ENCODE assay signal across 11 mouse cellular contexts in genomic region chr17:3369631-3370030, GRCm38 (mm10). TPM values are rescaled to one million over a fixed set of nuclear protein-coding genes. Genes with fewer than 3 reads are reported as not detected.
DNase-seq lines count a peak whose midpoint lies in the region; ATAC-seq lines count a peak whose summit lies in the region.
"Had no signal": no experiment of that assay in that cellular context is flagged by ENCODE, and none has a peak within 500 bp of the region (broad histone marks: within the 10 kb centered on the region; RNA-seq: fewer than 3 reads in every experiment).

No protein-coding gene starts in this region.

- ATAC-seq in forebrain, embryonic 14.5 days, result no peak
- ATAC-seq in forebrain, embryonic 12.5 days (ENCODE audit: low FRiP score), result no peak
- ATAC-seq in limb, embryonic 12.5 days (ENCODE audit: insufficient number of reproducible peaks, insufficient read depth, low FRiP score, low TSS enrichment, low read depth), result no peak
- no peak for ATAC-seq in hindbrain, embryonic 14.5 days (ENCODE audit: low FRiP score)

- H3K27me3 ChIP-seq in forebrain, embryonic 14.5 days (replicated peaks; ENCODE audit: control insufficient read depth, insufficient read depth, low read length), result no peaks in the 10 kb centered on the region
- no peaks in the 10 kb centered on the region for H3K27me3 ChIP-seq in forebrain, embryonic 12.5 days
- no peaks in the 10 kb centered on the region for H3K27me3 ChIP-seq in limb, embryonic 12.5 days
- no peaks in the 10 kb centered on the region for H3K27me3 ChIP-seq in limb, embryonic 10.5 days (ENCODE audit: low read depth, poor library complexity, severe bottlenecking)
- H3K27me3 ChIP-seq in hindbrain, embryonic 14.5 days (ENCODE audit: control insufficient read depth, insufficient read depth, low read length), result no peaks in the 10 kb centered on the region
- H3K27me3 ChIP-seq: CH12.LX; megakaryocyte, embryonic 14.5 days had no signal

- H3K27ac ChIP-seq in forebrain, embryonic 14.5 days (ENCODE audit: low read depth, low read length), result 0 out of 2 replicates have a peak overlapping the region, but pooled peaks have one; percentile 41
- H3K27ac ChIP-seq in forebrain, embryonic 12.5 days, result no peak overlapping the region
- H3K27ac ChIP-seq in limb, embryonic 12.5 days, result peak overlapping the region; percentile 84
- H3K27ac ChIP-seq in limb, embryonic 10.5 days, result no peak overlapping the region
- H3K27ac ChIP-seq in hindbrain, embryonic 14.5 days, result no peak overlapping the region
- H3K27ac ChIP-seq: heart, adult 2 months had no signal

- peaks cover 13% of the 10 kb centered on the region for H3K4me1 ChIP-seq in forebrain, embryonic 14.5 days (ENCODE audit: control insufficient read depth, insufficient read depth, low read length)
- no peaks in the 10 kb centered on the region for H3K4me1 ChIP-seq in forebrain, embryonic 12.5 days
- H3K4me1 ChIP-seq in limb, embryonic 12.5 days (replicated peaks), result peaks cover 23% of the 10 kb centered on the region
- no peaks in the 10 kb centered on the region; the same call in 1 of the 2 replicates for H3K4me1 ChIP-seq in limb, embryonic 10.5 days
- no peaks in the 10 kb centered on the region for H3K4me1 ChIP-seq in hindbrain, embryonic 14.5 days (replicated peaks; ENCODE audit: control insufficient read depth, insufficient read depth, low read length)
- H3K4me1 ChIP-seq: megakaryocyte, embryonic 14.5 days had no signal

- DNase-seq in forebrain, embryonic 14.5 days (ENCODE audit: low spot score), result peak; percentile 42
- DNase-seq in limb, embryonic 10.5 days (ENCODE audit: low spot score), result no peak
- DNase-seq in gastrocnemius, postnatal 25 days, result peak; percentile 43
- peak; percentile 17 to 44 for DNase-seq in lung, postnatal 4 days
- no peak for DNase-seq in hindbrain, embryonic 14.5 days (ENCODE audit: low spot score)
- DNase-seq in left cerebral cortex, postnatal 4 days, result no peak

- H3K9me3 ChIP-seq in forebrain, embryonic 14.5 days (replicated peaks; ENCODE audit: control insufficient read depth, low read length), result no peaks in the 10 kb centered on the region
- H3K9me3 ChIP-seq in forebrain, embryonic 12.5 days, result no peaks in the 10 kb centered on the region
- no peaks in the 10 kb centered on the region for H3K9me3 ChIP-seq in limb, embryonic 12.5 days
- no peaks in the 10 kb centered on the region for H3K9me3 ChIP-seq in limb, embryonic 10.5 days (replicated peaks)
- no peaks in the 10 kb centered on the region for H3K9me3 ChIP-seq in hindbrain, embryonic 14.5 days (ENCODE audit: control insufficient read depth, low read length)
- H3K9me3 ChIP-seq: megakaryocyte, embryonic 14.5 days had no signal

- no peaks in the 10 kb centered on the region for H3K36me3 ChIP-seq in forebrain, embryonic 14.5 days (ENCODE audit: control insufficient read depth, insufficient read depth, low read length)
- H3K36me3 ChIP-seq in forebrain, embryonic 12.5 days (replicated peaks), result no peaks in the 10 kb centered on the region
- H3K36me3 ChIP-seq in limb, embryonic 12.5 days, result no peaks in the 10 kb centered on the region
- no peaks in the 10 kb centered on the region for H3K36me3 ChIP-seq in limb, embryonic 10.5 days
- H3K36me3 ChIP-seq in hindbrain, embryonic 14.5 days (replicated peaks; ENCODE audit: control insufficient read depth, insufficient read depth), result no peaks in the 10 kb centered on the region

- intact Hi-C loops in left cerebral cortex, postnatal 4 days (cut with DNase I), result no loop called here

- H3K4me3 ChIP-seq in forebrain, embryonic 14.5 days (ENCODE audit: low read depth, low read length), result no peak overlapping the region
- H3K4me3 ChIP-seq in forebrain, embryonic 12.5 days (replicated peaks), result no peak overlapping the region
- H3K4me3 ChIP-seq in limb, embryonic 12.5 days (replicated peaks), result no peak overlapping the region
- no peak overlapping the region for H3K4me3 ChIP-seq in limb, embryonic 10.5 days
- H3K4me3 ChIP-seq in hindbrain, embryonic 14.5 days (replicated peaks; ENCODE audit: low read length), result no peak overlapping the region
- H3K4me3 ChIP-seq: heart, adult 2 months; megakaryocyte, embryonic 14.5 days had no signal

- no peak overlapping the region for H3K9ac ChIP-seq in forebrain, embryonic 14.5 days (ENCODE audit: low read length)
- H3K9ac ChIP-seq in forebrain, embryonic 12.5 days, result no peak overlapping the region
- no peak overlapping the region for H3K9ac ChIP-seq in limb, embryonic 12.5 days (replicated peaks)
- H3K9ac ChIP-seq in hindbrain, embryonic 14.5 days, result no peak overlapping the region

- WGBS in forebrain, embryonic 14.5 days, result 69% methylated on average over 4 of the region's 4 CpGs
- WGBS in forebrain, embryonic 12.5 days, result 86% methylated on average over 4 of the region's 4 CpGs
- WGBS in limb, embryonic 12.5 days, result 73% methylated on average over 4 of the region's 4 CpGs
- 91% methylated on average over 4 of the region's 4 CpGs for WGBS in limb, embryonic 10.5 days
- 73% methylated on average over 4 of the region's 4 CpGs for WGBS in hindbrain, embryonic 14.5 days

- H3K4me2 ChIP-seq in forebrain, embryonic 14.5 days (ENCODE audit: low read length), result no peak overlapping the region
- H3K4me2 ChIP-seq in forebrain, embryonic 12.5 days, result no peak overlapping the region
- 0 out of 2 replicates have a peak overlapping the region, but pooled peaks have one; percentile 3 for H3K4me2 ChIP-seq in limb, embryonic 12.5 days
- H3K4me2 ChIP-seq in hindbrain, embryonic 14.5 days (replicated peaks), result no peak overlapping the region

RNA-seq across cellular contexts. Expression of gene Tiam2, which starts 43.3 kb away (rescaled TPM):
- polyA plus RNA-seq in forebrain, embryonic 14.5 days (2014; fragmentation: Nextera tagmentation; extraction: Ambion mirVana), result 81.3 and 106 TPM in 2 replicates
- polyA plus RNA-seq in forebrain, embryonic 12.5 days (2016; fragmentation: Nextera tagmentation; extraction: Ambion mirVana), result 14.5 and 15.4 TPM in 2 replicates
- polyA plus RNA-seq in limb, embryonic 12.5 days (2016; fragmentation: Nextera tagmentation; extraction: Ambion mirVana), result 19.4 and 20.6 TPM in 2 replicates
- 4.2 and 6.3 TPM in 2 replicates for polyA plus RNA-seq in limb, embryonic 10.5 days (2016; fragmentation: Nextera tagmentation; extraction: Ambion mirVana)
- total RNA-seq in gastrocnemius, postnatal 25 days (2021), result 1 to 10 TPM; 2.7 to 3.8 TPM
- 5.2 and 6.3 TPM in 2 replicates for polyA plus RNA-seq in hindbrain, embryonic 14.5 days (2014; fragmentation: Nextera tagmentation; extraction: Ambion mirVana)
- 100 to 1,000 TPM in 1 of 2 experiments, 10 to 100 TPM in 1; 89.3 to 104 TPM for total RNA-seq in left cerebral cortex, postnatal 4 days (2021)

Comparison
In these comparisons a context has a peak if more than half of its experiments do, and no peak if none do; other contexts are left out.
1. H3K27ac ChIP-seq: peak in forebrain, embryonic 14.5 days (single experiment) and limb, embryonic 12.5 days (single experiment); none in forebrain, embryonic 12.5 days (single experiment), limb, embryonic 10.5 days (single experiment) and hindbrain, embryonic 14.5 days (single experiment).
2. DNase-seq: peak in forebrain, embryonic 14.5 days (single experiment), gastrocnemius, postnatal 25 days (single experiment) and lung, postnatal 4 days (2 of 2); none in limb, embryonic 10.5 days (single experiment), hindbrain, embryonic 14.5 days (single experiment) and left cerebral cortex, postnatal 4 days (single experiment).